Mouse (Mus musculus): Measurements from ENCODE around the gene Irs3. TPM values are rescaled to one million over a fixed set of nuclear protein-coding genes. Genes with fewer than 3 reads are reported as not detected.

The Irs3 gene
- polyA plus RNA-seq, 1 experiment from 2014 or later, result 0.11 TPM

DNA sequence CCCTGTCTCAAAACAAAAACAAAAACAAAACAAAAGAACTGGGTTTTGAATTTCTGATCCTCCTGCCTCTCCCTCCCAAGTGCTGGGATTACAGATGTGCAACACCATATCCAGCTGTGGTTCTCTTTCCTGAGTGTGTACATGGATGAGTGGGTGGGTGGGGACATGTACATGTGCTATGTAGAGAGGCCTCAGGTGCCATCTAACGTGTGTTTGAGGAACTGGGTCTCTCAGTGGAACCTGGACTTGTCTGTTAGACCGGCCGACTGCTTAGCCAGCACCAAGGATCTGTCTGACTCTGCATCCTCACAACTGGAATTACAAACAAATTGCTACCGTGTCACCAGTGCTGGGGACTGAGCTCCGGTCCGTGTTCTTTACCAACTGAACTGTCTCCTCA is 47.9 kb downstream of the Irs3 start:
- Histone ChIP-seq H3K9me3 (no peaks in the 10 kb centered on the region), H3K4me1 (peaks cover 28% of the 10 kb centered on the region), H3K9ac (replicated peaks) (no peak overlapping the region), H3K4me2 (replicated peaks) (no peak overlapping the region), H3K4me3 (no peak overlapping the region), H3K36me3 (no peaks in the 10 kb centered on the region), H3K27ac (replicated peaks) (no peak overlapping the region), H3K27me3 (no peaks in the 10 kb centered on the region)
- WGBS, result 95% methylated on average over 6 of the region's 6 CpGs
- ATAC-seq (replicated peaks), result no peak

DNA sequence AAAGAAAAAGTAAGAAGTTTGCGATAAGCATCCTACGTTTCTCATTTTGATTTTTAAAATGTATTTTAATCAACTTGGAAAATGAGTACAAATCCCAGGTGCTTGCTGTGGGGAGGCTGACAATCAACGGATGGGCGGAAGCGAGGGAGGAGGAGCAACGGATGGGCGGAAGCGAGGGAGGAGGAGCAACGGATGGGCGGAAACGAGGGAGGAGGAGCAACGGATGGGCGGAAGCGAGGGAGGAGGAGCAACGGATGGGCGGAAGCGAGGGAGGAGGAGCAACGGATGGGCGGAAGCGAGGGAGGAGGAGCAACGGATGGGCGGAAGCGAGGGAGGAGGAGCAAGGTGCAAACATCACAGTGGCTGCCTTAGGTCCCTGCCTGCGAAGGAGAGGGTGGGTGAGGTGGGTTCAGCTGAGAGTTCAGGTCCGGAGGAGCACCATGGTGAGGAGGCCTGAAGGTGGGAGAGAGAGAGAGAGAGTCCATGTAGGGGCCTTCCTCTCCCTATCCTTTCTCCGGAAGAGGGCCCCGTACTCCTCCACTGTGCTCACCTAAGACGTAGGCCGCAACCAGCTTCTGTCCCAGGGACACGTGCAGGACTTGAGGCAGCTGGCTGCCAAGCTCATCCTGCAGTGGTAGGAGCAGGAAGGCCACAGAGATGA is 48.8 kb downstream of the Irs3 start:
- ATAC-seq (replicated peaks), result no peak
- Histone ChIP-seq H3K27me3 (no peaks in the 10 kb centered on the region), H3K9ac (replicated peaks) (no peak overlapping the region), H3K4me2 (replicated peaks) (peak overlapping the region; percentile 3; the same call in 1 of the 2 replicates), H3K27ac (replicated peaks) (no peak overlapping the region), H3K4me1 (peaks cover 21% of the 10 kb centered on the region), H3K36me3 (no peaks in the 10 kb centered on the region), H3K4me3 (0 out of 2 replicates have a peak overlapping the region, but pooled peaks have one; percentile 8), H3K9me3 (no peaks in the 10 kb centered on the region)
- 36% methylated on average over 30 of the region's 30 CpGs for WGBS

DNA sequence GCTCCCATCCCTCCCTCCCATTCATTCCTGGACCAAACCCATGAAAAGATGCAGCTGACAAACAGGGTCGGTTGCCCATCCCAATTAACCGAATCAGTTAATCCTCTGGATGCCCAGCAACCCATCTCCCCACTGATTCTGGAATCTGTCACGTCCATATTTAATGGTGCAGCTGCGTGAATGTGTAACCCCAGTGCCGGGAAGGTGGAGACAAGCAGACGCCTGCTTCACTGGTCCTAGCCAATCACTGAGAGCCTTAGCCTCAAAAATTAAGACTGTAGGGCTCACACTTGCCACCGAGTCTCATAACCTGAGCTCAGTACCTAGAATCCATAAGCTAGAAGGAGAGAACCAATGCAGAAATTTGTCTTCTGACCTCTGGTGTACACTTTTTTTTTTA is 49.6 kb downstream of the Irs3 start:
- 70% methylated on average over 7 of the region's 7 CpGs for WGBS
- H3K4me1 ChIP-seq, result peaks cover 16% of the 10 kb centered on the region
- no peak overlapping the region for H3K4me3 ChIP-seq
- no peak overlapping the region for H3K27ac ChIP-seq (replicated peaks)
- ATAC-seq (replicated peaks), result no peak
- H3K9me3 ChIP-seq, result no peaks in the 10 kb centered on the region
- no peaks in the 10 kb centered on the region for H3K27me3 ChIP-seq
- H3K9ac ChIP-seq (replicated peaks), result no peak overlapping the region
- no peaks in the 10 kb centered on the region for H3K36me3 ChIP-seq
- H3K4me2 ChIP-seq (replicated peaks), result no peak overlapping the region

Other genes starting within 250 kb of the Irs3 start
- 0.04 and 0.14 TPM in 2 replicates for gene Zan, start 168.7 kb downstream of the Irs3 start, polyA plus RNA-seq (2015; fragmentation: Nextera tagmentation; extraction: Ambion mirVana)
- gene Pop7, start 143.2 kb downstream of the Irs3 start, polyA plus RNA-seq (2015; fragmentation: Nextera tagmentation; extraction: Ambion mirVana), result 75.9 and 79.3 TPM in 2 replicates
- 19.2 and 20.0 TPM in 2 replicates for gene Gigyf1, start 127.2 kb downstream of the Irs3 start, polyA plus RNA-seq (2015; fragmentation: Nextera tagmentation; extraction: Ambion mirVana)
- gene Epo, start 112.5 kb downstream of the Irs3 start, polyA plus RNA-seq (2015; fragmentation: Nextera tagmentation; extraction: Ambion mirVana), result not detected in 2 replicates
- gene Gnb2, start 112.2 kb downstream of the Irs3 start, polyA plus RNA-seq (2015; fragmentation: Nextera tagmentation; extraction: Ambion mirVana), result 535 and 578 TPM in 2 replicates
- gene Actl6b, start 92.2 kb downstream of the Irs3 start, polyA plus RNA-seq (2015; fragmentation: Nextera tagmentation; extraction: Ambion mirVana), result 250 and 259 TPM in 2 replicates
- 2.2 and 3.2 TPM in 2 replicates for gene Tfr2, start 75.9 kb downstream of the Irs3 start, polyA plus RNA-seq (2015; fragmentation: Nextera tagmentation; extraction: Ambion mirVana)
- gene Mospd3, start 44.7 kb downstream of the Irs3 start, polyA plus RNA-seq (2015; fragmentation: Nextera tagmentation; extraction: Ambion mirVana), result 46.3 and 47.3 TPM in 2 replicates
- 9.3 and 9.7 TPM in 2 replicates for gene Pcolce, start 31.9 kb downstream of the Irs3 start, polyA plus RNA-seq (2015; fragmentation: Nextera tagmentation; extraction: Ambion mirVana)
- gene Fbxo24, start 16.7 kb downstream of the Irs3 start, polyA plus RNA-seq (2015; fragmentation: Nextera tagmentation; extraction: Ambion mirVana), result 0.22 TPM in 1 of 2 replicates, not detected in the other
- gene Lrch4, start 16.6 kb downstream of the Irs3 start, polyA plus RNA-seq (2015; fragmentation: Nextera tagmentation; extraction: Ambion mirVana), result 21.4 and 22.1 TPM in 2 replicates
- 6.9 and 7.8 TPM in 2 replicates for gene Gm20605, start 16.5 kb downstream of the Irs3 start, polyA plus RNA-seq (2015; fragmentation: Nextera tagmentation; extraction: Ambion mirVana)
- 4.5 and 8.5 TPM in 2 replicates for gene Sap25, start 4.4 kb downstream of the Irs3 start, polyA plus RNA-seq (2015; fragmentation: Nextera tagmentation; extraction: Ambion mirVana)
- gene Agfg2, start 39.0 kb upstream of the Irs3 start, polyA plus RNA-seq (2015; fragmentation: Nextera tagmentation; extraction: Ambion mirVana), result 21.2 and 22.7 TPM in 2 replicates
- gene Nyap1, start 95.9 kb upstream of the Irs3 start, polyA plus RNA-seq (2015; fragmentation: Nextera tagmentation; extraction: Ambion mirVana), result 43.6 and 45.6 TPM in 2 replicates
- gene Tsc22d4, start 100.0 kb upstream of the Irs3 start, polyA plus RNA-seq (2015; fragmentation: Nextera tagmentation; extraction: Ambion mirVana), result 75.6 and 76.1 TPM in 2 replicates
- gene Ppp1r35, start 133.1 kb upstream of the Irs3 start, polyA plus RNA-seq (2015; fragmentation: Nextera tagmentation; extraction: Ambion mirVana), result 36.9 and 42.4 TPM in 2 replicates
- gene Mepce, start 141.9 kb upstream of the Irs3 start, polyA plus RNA-seq (2015; fragmentation: Nextera tagmentation; extraction: Ambion mirVana), result 12.3 and 12.6 TPM in 2 replicates
- gene Zcwpw1, start 142.1 kb upstream of the Irs3 start, polyA plus RNA-seq (2015; fragmentation: Nextera tagmentation; extraction: Ambion mirVana), result 10.4 and 11.3 TPM in 2 replicates
- gene Pilra, start 190.6 kb upstream of the Irs3 start, polyA plus RNA-seq (2015; fragmentation: Nextera tagmentation; extraction: Ambion mirVana), result 0.42 and 0.45 TPM in 2 replicates
- not detected in 2 replicates for gene Pilrb1, start 212.4 kb upstream of the Irs3 start, polyA plus RNA-seq (2015; fragmentation: Nextera tagmentation; extraction: Ambion mirVana)
- not detected in 2 replicates for gene Pilrb2, start 226.1 kb upstream of the Irs3 start, polyA plus RNA-seq (2015; fragmentation: Nextera tagmentation; extraction: Ambion mirVana)